Mouse (Mus musculus): ENCODE results near the gene Rangap1. TPM values are rescaled to one million over a fixed set of nuclear protein-coding genes. Genes with fewer than 3 reads are reported as not detected.
A peak's percentile ranks its signal among the peaks of the same experiment; 100 is the strongest.

Rangap1 gene
- total RNA-seq (2021) = 10 to 100 TPM; 18.7 to 23.1 TPM
- long read RNA-seq, experiment 1, transcript Rangap1-201 (16 exons, 3,033 nt) = major isoform, 11 of 17 reads
- long read RNA-seq, experiment 1, partial matches to known transcripts = 4 of 17 reads
- long read RNA-seq, experiment 1, other reads (novel, unspliced or antisense) = 2 of 17 reads
- long read RNA-seq, experiment 2, transcript Rangap1-201 (16 exons, 3,033 nt) = major isoform, 21 of 29 reads
- long read RNA-seq, experiment 2, partial matches to known transcripts = 4 of 29 reads
- long read RNA-seq, experiment 2, other reads (novel, unspliced or antisense) = 4 of 29 reads

- DNase-seq = peak; percentile 78
These were observed at the start of gene Rangap1, which contains the start of gene Zc3h7b for GRCm38 (mm10) chr15:81744992-81745600. Gene Rangap1 (minus strand): TSS chr15:81745530. Gene Zc3h7b (plus strand): TSS chr15:81745057.

- no peak for DNase-seq
These were observed 47.1 kb upstream of the Rangap1 start for GRCm38 (mm10) chr15:81792444-81792843.

GRCm38 (mm10) chr15:81787525-81787924 lies 42.2 kb upstream of the Rangap1 start:
- DNase-seq = no peak

GRCm38 (mm10) chr15:81785701-81786100 lies 40.4 kb upstream of the Rangap1 start:
- DNase-seq = no peak

GRCm38 (mm10) chr15:81784762-81785161 lies 39.4 kb upstream of the Rangap1 start:
- no peak for DNase-seq

- DNase-seq = no peak
These were observed 36.5 kb upstream of the Rangap1 start for GRCm38 (mm10) chr15:81781816-81782215.

GRCm38 (mm10) chr15:81776631-81777422 lies 31.5 kb upstream of the Rangap1 start:
- DNase-seq = no peak

GRCm38 (mm10) chr15:81774505-81775171 lies 29.3 kb upstream of the Rangap1 start:
- DNase-seq = peak; percentile 27

GRCm38 (mm10) chr15:81772431-81773120 lies 27.2 kb upstream of the Rangap1 start:
- DNase-seq = no peak

GRCm38 (mm10) chr15:81769037-81769436 lies 23.7 kb upstream of the Rangap1 start:
- DNase-seq = no peak

GRCm38 (mm10) chr15:81766439-81766838 lies 21.1 kb upstream of the Rangap1 start:
- DNase-seq = no peak

- DNase-seq = no peak
These were observed 20.3 kb upstream of the Rangap1 start for GRCm38 (mm10) chr15:81765651-81766050.

- DNase-seq = no peak
These were observed 19.2 kb upstream of the Rangap1 start for GRCm38 (mm10) chr15:81764573-81764972.

- DNase-seq = no peak
These were observed 16.6 kb upstream of the Rangap1 start for GRCm38 (mm10) chr15:81761959-81762358.

- no peak for DNase-seq
These were observed 16.1 kb upstream of the Rangap1 start for GRCm38 (mm10) chr15:81761381-81761780.

- DNase-seq = no peak
These were observed 15.2 kb upstream of the Rangap1 start for GRCm38 (mm10) chr15:81760361-81761079.

- no peak for DNase-seq
These were observed 14.2 kb upstream of the Rangap1 start for GRCm38 (mm10) chr15:81759542-81759941.

- DNase-seq = no peak
These were observed 13.4 kb upstream of the Rangap1 start for GRCm38 (mm10) chr15:81758701-81759100.

GRCm38 (mm10) chr15:81753669-81754068 lies 8.3 kb upstream of the Rangap1 start:
- DNase-seq = no peak

- DNase-seq = no peak
These were observed 4.4 kb upstream of the Rangap1 start for GRCm38 (mm10) chr15:81749742-81750141.

- DNase-seq = peak; percentile 52
These were observed 328 bp upstream of the Rangap1 start for GRCm38 (mm10) chr15:81745601-81746114.

All from gastrocnemius, postnatal 25 days (tissue).